Mouse (Mus musculus) CH12.LX (cell line): ENCODE measurements around the gene Amn1. TPM values are rescaled to one million over a fixed set of nuclear protein-coding genes. Genes with fewer than 3 reads are reported as not detected.

Experiments used
- DNase-seq: peaks from one replicate; pipeline ENCODE4 v3.0.0-alpha.2; 2013; ENCODE audit errors: extremely low read depth
- H3K27ac ChIP-seq: 2 replicates; pipeline ENCODE4 v1.5.1; 2012; ENCODE audit warnings: low read depth, mild to moderate bottlenecking, control low read depth, moderate library complexity; ENCODE audit not compliant: insufficient read depth
- H3K27me3 ChIP-seq: replicated peaks from 2 replicates; pipeline ENCODE3; 2012; ENCODE audit warnings: inconsistent platforms
- H3K36me3 ChIP-seq, 2 experiments: replicated peaks in 1 of 2; 2 replicates each; pipeline versions ENCODE3 to v1.6.1; 2012; ENCODE audit warnings: inconsistent platforms in 1 of 2, low read length in 1 of 2, mild to moderate bottlenecking in 1 of 2, mixed read lengths in 1 of 2, moderate library complexity in 1 of 2; ENCODE audit not compliant: control insufficient read depth in 1 of 2, insufficient read depth in 1 of 2
- H3K4me1 ChIP-seq, 2 experiments: 2 replicates each; pipeline ENCODE4 v1.6.1; 2012; ENCODE audit warnings: inconsistent platforms in 1 of 2, moderate library complexity in 1 of 2; ENCODE audit not compliant: insufficient read depth in 2 of 2, control insufficient read depth in 1 of 2
- H3K4me2 ChIP-seq: 2 replicates; pipeline ENCODE4 v1.6.1; 2012; ENCODE audit warnings: low read depth, mild to moderate bottlenecking, control low read depth; ENCODE audit not compliant: poor library complexity, insufficient read depth, severe bottlenecking
- H3K4me3 ChIP-seq, 3 experiments: fragments of 150-350 bp in 1 of 3; sonication (generic) in 1 of 3; replicated peaks in 1 of 3; 2 replicates each; pipeline versions ENCODE3 to v1.5.1; 2011 to 2012; ENCODE audit warnings: low read depth in 2 of 3, low read length in 2 of 3, mild to moderate bottlenecking in 2 of 3, moderate library complexity in 2 of 3, control low read depth in 1 of 3, improper control_type of control experiment in 1 of 3, inconsistent platforms in 1 of 3, mixed read lengths in 1 of 3; ENCODE audit not compliant: poor library complexity in 1 of 3
- H3K79me2 ChIP-seq: replicated peaks from 2 replicates; pipeline ENCODE4 v1.6.1; 2012; ENCODE audit warnings: mild to moderate bottlenecking, moderate library complexity; ENCODE audit not compliant: control insufficient read depth, poor library complexity, insufficient read depth, severe bottlenecking; ENCODE audit errors: extremely low read depth
- H3K9ac ChIP-seq: 2 replicates; pipeline ENCODE4 v1.6.1; 2012; ENCODE audit warnings: low read depth, mild to moderate bottlenecking, control low read depth, moderate library complexity; ENCODE audit not compliant: insufficient read depth
- H3K9me3 ChIP-seq: replicated peaks from 2 replicates; pipeline ENCODE3; 2012; ENCODE audit warnings: low read length, inconsistent platforms, mixed read lengths
- BHLHE40 ChIP-seq: IDR thresholded peaks from 2 replicates; pipeline ENCODE4 v1.6.1; 2011; ENCODE audit warnings: mild to moderate bottlenecking, low read depth, low read length, improper control_type of control experiment
- CHD1 ChIP-seq: IDR thresholded peaks from 2 replicates; pipeline ENCODE4 v1.6.1; 2012; ENCODE audit warnings: low read depth, low read length, improper control_type of control experiment, inconsistent platforms
- CHD2 ChIP-seq: IDR thresholded peaks from 2 replicates; pipeline ENCODE4 v1.6.1; 2011; ENCODE audit warnings: low read length, improper control_type of control experiment
- CTCF ChIP-seq, 2 experiments: IDR thresholded peaks in 1 of 2; conservative IDR thresholded peaks in 1 of 2; 2 replicates each; pipeline ENCODE4 v1.5.1; 2011 to 2012; ENCODE audit warnings: low read depth in 2 of 2, low read length in 2 of 2, improper control_type of control experiment in 1 of 2, inconsistent platforms in 1 of 2, mild to moderate bottlenecking in 1 of 2, moderate library complexity in 1 of 2
- EP300 ChIP-seq: IDR thresholded peaks from 2 replicates; pipeline ENCODE4 v1.6.1; 2011; ENCODE audit warnings: low read length, improper control_type of control experiment
- HCFC1 ChIP-seq: IDR thresholded peaks from 2 replicates; pipeline ENCODE4 v1.6.1; 2012; ENCODE audit warnings: low read depth, mild to moderate bottlenecking, inconsistent platforms, low read length, improper control_type of control experiment
- IRF4 ChIP-seq: IDR thresholded peaks from 2 replicates; pipeline ENCODE4 v1.6.1; 2014; ENCODE audit warnings: low read depth, mild to moderate bottlenecking, inconsistent platforms, low read length, improper control_type of control experiment
- JUN ChIP-seq: IDR thresholded peaks from 2 replicates; pipeline ENCODE4 v1.6.1; 2011; ENCODE audit warnings: low read depth, mild to moderate bottlenecking, low read length, improper control_type of control experiment, moderate library complexity; ENCODE audit not compliant: insufficient read depth
- JUND ChIP-seq: conservative IDR thresholded peaks from 2 replicates; pipeline ENCODE4 v1.6.1; 2011; ENCODE audit warnings: low read depth, low read length, improper control_type of control experiment
- MAFK ChIP-seq: IDR thresholded peaks from 2 replicates; pipeline ENCODE4 v1.6.1; 2011; ENCODE audit warnings: low read length, improper control_type of control experiment; ENCODE audit not compliant: insufficient replicate concordance
- MAZ ChIP-seq: IDR thresholded peaks from 2 replicates; pipeline ENCODE4 v1.6.1; 2012; ENCODE audit warnings: low read depth, mild to moderate bottlenecking, inconsistent platforms, low read length, improper control_type of control experiment, moderate library complexity
- MYC ChIP-seq: IDR thresholded peaks from 2 replicates; pipeline ENCODE4 v1.6.1; 2011; ENCODE audit warnings: low read depth, mild to moderate bottlenecking, improper control_type of control experiment, low read length
- NELFE ChIP-seq: IDR thresholded peaks from 2 replicates; pipeline ENCODE4 v1.6.1; 2011; ENCODE audit warnings: low read depth, low read length, improper control_type of control experiment
- PAX5 ChIP-seq: IDR thresholded peaks from 2 replicates; pipeline ENCODE4 v1.6.1; 2012; ENCODE audit warnings: low read length, inconsistent platforms, mixed read lengths
- POLR2A ChIP-seq: IDR thresholded peaks from 2 replicates; pipeline ENCODE4 v1.6.1; 2011; ENCODE audit warnings: low read depth, mild to moderate bottlenecking, improper control_type of control experiment, low read length
- RCOR1 ChIP-seq: conservative IDR thresholded peaks from 2 replicates; pipeline ENCODE4 v1.6.1; 2012; ENCODE audit warnings: low read depth, mild to moderate bottlenecking, inconsistent platforms, low read length, improper control_type of control experiment
- SMC3 ChIP-seq: IDR thresholded peaks from 2 replicates; pipeline ENCODE4 v1.6.1; 2011; ENCODE audit warnings: low read depth, low read length, improper control_type of control experiment
- TBP ChIP-seq: conservative IDR thresholded peaks from 2 replicates; pipeline ENCODE4 v1.6.1; 2011; ENCODE audit warnings: low read depth, low read length, improper control_type of control experiment
- USF1 ChIP-seq: IDR thresholded peaks from 2 replicates; pipeline ENCODE4 v1.6.1; 2014; ENCODE audit warnings: low read depth, mild to moderate bottlenecking, inconsistent platforms, low read length, improper control_type of control experiment
- ZMIZ1 ChIP-seq: IDR thresholded peaks from 2 replicates; pipeline ENCODE4 v1.6.1; 2012; ENCODE audit warnings: low read depth, mild to moderate bottlenecking, inconsistent platforms, low read length, improper control_type of control experiment
- ZNF384 ChIP-seq: IDR thresholded peaks from 2 replicates; pipeline ENCODE4 v1.6.1; 2012; ENCODE audit warnings: low read depth, low read length, improper control_type of control experiment, inconsistent platforms
- dilution Hi-C: fragments of 300-500 bp; cut with MboI; formaldehyde crosslinking; loops from 2 replicates; pipeline ENCODE4 v1.14.3; 2020; ENCODE audit warnings: low sequenced_read_pairs; ENCODE audit not compliant: extremely low pct_unique_long_range_greater_than_20kb, extremely low pct_ligation_motif_present
- in situ Hi-C: fragments of 300-500 bp; cut with MboI; formaldehyde crosslinking; loops from 3 replicates; pipeline ENCODE4 v1.14.3; 2019; ENCODE audit warnings: low sequenced_read_pairs, low pct_ligation_motif_present, low pct_unique_long_range_greater_than_20kb, mixed read lengths
- polyA plus RNA-seq: library from polyadenylated mRNA; unstranded; fragments of >175 nt; gene quantifications from 2 replicates; pipeline ENCODE4 v1.2.1, GENCODE M21; 2012; ENCODE audit warnings: low read depth; ENCODE audit not compliant: insufficient read length
- total RNA-seq, 2 experiments: library from RNA; depleted of rRNA; stranded (reverse); fragments of 300-350 nt in 1 of 2; fragments of >200 nt in 1 of 2; gene quantifications; 2 replicates each; pipeline ENCODE4 v1.2.3; 2012 to 2014

Gene Amn1
- total and polyA plus RNA-seq, 3 experiments = 3.2 to 8.9 (median 6.3) TPM

- Histone ChIP-seq H3K27me3 (no peaks in the 10 kb centered on the region), H3K9me3 (no peaks in the 10 kb centered on the region), H3K4me1 (no peaks in the 10 kb centered on the region), H3K27ac (no peak overlapping the region), H3K4me2 (no peak overlapping the region), H3K9ac (no peak overlapping the region), H3K36me3 (peaks cover 14 to 68% of the 10 kb centered on the region in 2 experiments), H3K4me3 (no peak overlapping the region), H3K79me2 (no peaks in the 10 kb centered on the region)
- DNase-seq = no peak
- in situ Hi-C loops (no loop called here), dilution Hi-C loops (no loop called here)
- TF ChIP-seq ZNF384 = no peak
- TF ChIP-seq CHD1 = no peak
- no peak for TF ChIP-seq BHLHE40
- no peak for TF ChIP-seq MAFK
- no peak for TF ChIP-seq SMC3
- TF ChIP-seq JUN = no peak
- no peak for TF ChIP-seq RCOR1
- no peak for TF ChIP-seq CTCF (conservative IDR thresholded peaks at IDR 0.05 in 1 of 2, IDR thresholded peaks at IDR 0.05 in 1 of 2; ENCODE audit: low read depth in 2 of 2, low read length in 2 of 2)
- TF ChIP-seq EP300 = no peak
- no peak for TF ChIP-seq CHD2
- TF ChIP-seq ZMIZ1 = no peak
Observed at GRCm38 (mm10) chr6:149179064-149179463, 9.4 kb downstream of the Amn1 start.

- no peak overlapping the region for H3K9ac ChIP-seq
- H3K27me3 ChIP-seq = no peaks in the 10 kb centered on the region
- dilution Hi-C loops (no loop called here), in situ Hi-C loops (no loop called here)
- no peak overlapping the region for H3K4me2 ChIP-seq
- H3K36me3 ChIP-seq = peaks cover 9 to 47% of the 10 kb centered on the region in 2 experiments
- no peaks in the 10 kb centered on the region for H3K9me3 ChIP-seq
- TF ChIP-seq IRF4 (no peak), RCOR1 (no peak), EP300 (no peak), POLR2A (no peak), NELFE (no peak), HCFC1 (no peak), PAX5 (no peak), TBP (no peak), BHLHE40 (no peak), MYC (no peak), SMC3 (no peak), JUN (no peak), CTCF (conservative IDR thresholded peaks at IDR 0.05 in 1 of 2, IDR thresholded peaks at IDR 0.05 in 1 of 2; ENCODE audit: low read depth in 2 of 2, low read length in 2 of 2) (no peak), JUND (no peak), MAZ (no peak), ZNF384 (no peak), USF1 (no peak)
- no peak overlapping the region for H3K4me3 ChIP-seq
- no peaks in the 10 kb centered on the region for H3K79me2 ChIP-seq
- no peak for DNase-seq
- H3K4me1 ChIP-seq = no peaks in the 10 kb centered on the region
- no peak overlapping the region for H3K27ac ChIP-seq
Observed at GRCm38 (mm10) chr6:149174932-149175570, 13.5 kb downstream of the Amn1 start.
